ENCODE assay signal across 11 mouse cellular contexts in the genomic region with DNA sequence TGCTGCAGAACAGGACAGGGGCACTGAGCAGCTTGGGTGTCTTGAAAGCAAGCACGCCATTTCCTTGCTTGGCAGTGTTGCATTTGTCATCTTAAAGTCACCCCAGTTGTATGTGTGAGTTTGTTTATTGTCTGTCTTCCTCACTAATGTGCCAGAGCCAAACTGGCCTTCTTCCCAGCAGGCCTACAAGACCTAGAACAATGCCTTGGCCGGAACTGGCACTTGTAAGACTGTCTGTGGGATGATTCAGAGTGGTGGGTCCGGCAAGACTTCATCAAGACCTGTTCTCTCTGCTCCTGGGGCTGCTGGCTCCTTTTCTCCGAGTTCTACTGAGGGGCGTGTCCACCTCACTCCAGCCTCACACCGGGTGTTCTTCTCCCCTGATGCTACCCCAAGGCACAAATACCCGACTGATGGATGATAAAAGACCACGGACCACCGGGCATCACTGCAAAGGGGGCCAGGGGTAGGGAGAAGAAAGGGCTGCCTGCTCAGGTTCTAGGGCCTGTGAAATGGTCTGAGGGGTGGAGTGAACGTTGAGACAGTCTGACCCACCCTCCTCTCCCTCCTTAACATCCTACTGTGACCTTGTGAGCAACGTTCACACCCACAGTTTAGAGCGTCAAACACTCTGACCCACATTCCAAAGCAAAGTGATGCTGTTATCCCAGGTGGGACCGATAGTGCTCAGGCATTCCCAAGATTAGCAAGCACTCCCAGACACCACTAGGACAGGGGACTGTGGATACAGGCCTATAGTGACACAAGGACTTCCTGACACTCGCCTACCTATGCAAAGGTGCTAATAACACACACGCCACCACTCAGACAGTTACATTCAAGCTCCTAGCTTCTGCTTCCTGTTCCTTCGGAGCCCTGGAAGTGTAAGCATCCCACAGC. TPM values are rescaled to one million over a fixed set of nuclear protein-coding genes. Genes with fewer than 3 reads are reported as not detected.
DNase-seq lines count a peak whose midpoint lies in the region; ATAC-seq and TF ChIP-seq lines count a peak whose summit lies in the region.
"Had no signal": no experiment of that assay in that cellular context is flagged by ENCODE, and none has a peak within 500 bp of the region (broad histone marks: within the 10 kb centered on the region; RNA-seq: fewer than 3 reads in every experiment).

No protein-coding gene starts in this region.

- no peak for TF ChIP-seq POLR2A in lung, adult 2 months (IDR thresholded peaks at IDR 0.05; ENCODE audit: borderline replicate concordance, extremely low read depth, low read depth, low read length)

- H3K9ac ChIP-seq in intestine, embryonic 15.5 days: no peak overlapping the region
- H3K9ac ChIP-seq in stomach, embryonic 15.5 days: no peak overlapping the region

- H3K36me3 ChIP-seq in heart, embryonic 10.5 days: peaks cover 5% of the 10 kb centered on the region; the same call in 1 of the 2 replicates
- H3K36me3 ChIP-seq in intestine, embryonic 15.5 days: no peaks in the 10 kb centered on the region
- no peaks in the 10 kb centered on the region for H3K36me3 ChIP-seq in stomach, embryonic 15.5 days

- 0 out of 2 replicates have a peak overlapping the region, but pooled peaks have one; percentile 15 for H3K4me3 ChIP-seq in heart, embryonic 10.5 days
- no peak overlapping the region for H3K4me3 ChIP-seq in lung, adult 2 months (replicated peaks; ENCODE audit: extremely low read depth, low read depth, low read length)
- H3K4me3 ChIP-seq in intestine, embryonic 15.5 days (replicated peaks): no peak overlapping the region
- no peak overlapping the region for H3K4me3 ChIP-seq in stomach, embryonic 15.5 days (replicated peaks)

- peak overlapping the region; percentile 22; the same call in 1 of the 2 replicates for H3K4me2 ChIP-seq in intestine, embryonic 15.5 days (replicated peaks)
- H3K4me2 ChIP-seq in stomach, embryonic 15.5 days: no peak overlapping the region

- no peak for TF ChIP-seq CTCF in lung, adult 2 months (IDR thresholded peaks at IDR 0.05; ENCODE audit: insufficient read depth, low read length)

- 20% methylated on average over 16 of the region's 16 CpGs for WGBS in heart, embryonic 10.5 days
- 26% methylated on average over 16 of the region's 16 CpGs for WGBS in lung, adult 2 months
- WGBS in intestine, embryonic 15.5 days: 25% methylated on average over 16 of the region's 16 CpGs
- 23% methylated on average over 16 of the region's 16 CpGs for WGBS in stomach, embryonic 15.5 days

- H3K4me1 ChIP-seq in heart, embryonic 10.5 days: peaks cover 62% of the 10 kb centered on the region
- peaks cover 7% of the 10 kb centered on the region; the same call in 1 of the 2 replicates for H3K4me1 ChIP-seq in lung, adult 2 months (ENCODE audit: control insufficient read depth, insufficient read depth, low read length)
- H3K4me1 ChIP-seq in intestine, embryonic 15.5 days (replicated peaks): peaks cover 38% of the 10 kb centered on the region
- peaks cover 45% of the 10 kb centered on the region for H3K4me1 ChIP-seq in stomach, embryonic 15.5 days

- ATAC-seq in intestine, embryonic 15.5 days: no peak
- ATAC-seq in stomach, embryonic 15.5 days (ENCODE audit: insufficient read depth, low FRiP score, low read depth): no peak
- no peak for ATAC-seq in erythroid progenitor cell, adult 5-6 weeks (replicated peaks; ENCODE audit: low FRiP score, poor library complexity, severe bottlenecking)
- ATAC-seq: CD4-positive, CD25-positive, alpha-beta regulatory T cell, adult 4 months had no signal

- H3K27me3 ChIP-seq in heart, embryonic 10.5 days (ENCODE audit: insufficient read depth, poor library complexity, severe bottlenecking): peaks cover 34% of the 10 kb centered on the region
- H3K27me3 ChIP-seq in intestine, embryonic 15.5 days (replicated peaks): peaks cover 10% of the 10 kb centered on the region; the same call in 1 of the 2 replicates
- peaks cover 5% of the 10 kb centered on the region; the same call in 1 of the 2 replicates for H3K27me3 ChIP-seq in stomach, embryonic 15.5 days (replicated peaks)

- H3K27ac ChIP-seq in heart, embryonic 10.5 days: peak overlapping the region; percentile 85
- H3K27ac ChIP-seq in intestine, embryonic 15.5 days: peak overlapping the region; percentile 71
- H3K27ac ChIP-seq in stomach, embryonic 15.5 days: peak overlapping the region; percentile 80
- H3K27ac ChIP-seq: macrophage had no signal

- H3K9me3 ChIP-seq in heart, embryonic 10.5 days: no peaks in the 10 kb centered on the region
- H3K9me3 ChIP-seq in intestine, embryonic 15.5 days: no peaks in the 10 kb centered on the region
- H3K9me3 ChIP-seq in stomach, embryonic 15.5 days: no peaks in the 10 kb centered on the region

- no peak for DNase-seq in heart, embryonic 10.5 days (ENCODE audit: low spot score)
- DNase-seq in heart, postnatal 4 days: no peak
- DNase-seq in lung, adult 18-20 months: peak; percentile 39 to 55
- DNase-seq in lung, adult 2 months: no peak
- no peak for DNase-seq in right cerebral cortex, adult 2 months (ENCODE audit: low spot score in 2 of 2)
- DNase-seq: gastrocnemius, postnatal 25 days had no signal

RNA-seq across cellular contexts. Expression of a gene that starts 7.8 kb away (rescaled TPM):
- 4.0 and 5.3 TPM in 2 replicates for polyA plus RNA-seq in heart, embryonic 10.5 days (2016; fragmentation: Nextera tagmentation; extraction: Ambion mirVana)
- 1 to 10 TPM; 2.2 to 2.9 TPM for total RNA-seq in heart, postnatal 4 days (2021)
- polyA plus RNA-seq in lung, adult 2 months (2012; rRNA removed): 10.2 and 10.4 TPM in 2 replicates
- 2.7 and 3.9 TPM in 2 replicates for polyA plus RNA-seq in intestine, embryonic 15.5 days (2015; fragmentation: Nextera tagmentation; extraction: Ambion mirVana)
- 2.3 and 3.6 TPM in 2 replicates for polyA plus RNA-seq in stomach, embryonic 15.5 days (2015; fragmentation: Nextera tagmentation; extraction: Ambion mirVana)
- total RNA-seq in erythroid progenitor cell, adult 5-6 weeks (2015; ENCODE audit: low replicate concordance): 0.42 TPM in 1 of 2 replicates, not detected in the other
- total RNA-seq in erythroid progenitor cell, adult 5-6 weeks (2017; ENCODE audit: low replicate concordance): not detected in 2 replicates

RNA-seq across cellular contexts. Expression of a gene that starts 9.8 kb away (rescaled TPM):
- polyA plus RNA-seq in heart, embryonic 10.5 days (2016; fragmentation: Nextera tagmentation; extraction: Ambion mirVana): 19.0 and 43.4 TPM in 2 replicates
- total RNA-seq in heart, postnatal 4 days (2021): 10 to 100 TPM; 25.8 to 27.1 TPM
- polyA plus RNA-seq in lung, adult 2 months (2012; rRNA removed): 20.9 and 22.6 TPM in 2 replicates
- polyA plus RNA-seq in intestine, embryonic 15.5 days (2015; fragmentation: Nextera tagmentation; extraction: Ambion mirVana): 47.7 and 48.0 TPM in 2 replicates
- 58.4 and 68.3 TPM in 2 replicates for polyA plus RNA-seq in stomach, embryonic 15.5 days (2015; fragmentation: Nextera tagmentation; extraction: Ambion mirVana)
- total RNA-seq in erythroid progenitor cell, adult 5-6 weeks (2015; ENCODE audit: low replicate concordance): not detected in 2 replicates
- total RNA-seq in erythroid progenitor cell, adult 5-6 weeks (2017; ENCODE audit: low replicate concordance): not detected in 2 replicates
- polyA plus RNA-seq: CD4-positive, CD25-positive, alpha-beta regulatory T cell, adult 4 months; macrophage had no signal

RNA-seq across cellular contexts. Expression of a gene that starts 17.0 kb away (rescaled TPM):
- polyA plus RNA-seq in heart, embryonic 10.5 days (2016; fragmentation: Nextera tagmentation; extraction: Ambion mirVana): 47.1 and 58.1 TPM in 2 replicates
- total RNA-seq in heart, postnatal 4 days (2021): 10 to 100 TPM; 16.7 to 18.2 TPM
- polyA plus RNA-seq in lung, adult 2 months (2012; rRNA removed): 36.3 and 40.4 TPM in 2 replicates
- polyA plus RNA-seq in intestine, embryonic 15.5 days (2015; fragmentation: Nextera tagmentation; extraction: Ambion mirVana): 37.5 and 44.7 TPM in 2 replicates
- 39.5 and 39.9 TPM in 2 replicates for polyA plus RNA-seq in stomach, embryonic 15.5 days (2015; fragmentation: Nextera tagmentation; extraction: Ambion mirVana)
- total RNA-seq in erythroid progenitor cell, adult 5-6 weeks (2015; ENCODE audit: low replicate concordance): 4.6 and 13.0 TPM in 2 replicates
- total RNA-seq in erythroid progenitor cell, adult 5-6 weeks (2017; ENCODE audit: low replicate concordance): 4.5 and 10.9 TPM in 2 replicates

RNA-seq across cellular contexts. Expression of a gene that starts 19.4 kb away (rescaled TPM):
- polyA plus RNA-seq in heart, embryonic 10.5 days (2016; fragmentation: Nextera tagmentation; extraction: Ambion mirVana): 1.6 and 2.5 TPM in 2 replicates
- 1 to 10 TPM; 1.6 to 2.0 TPM for total RNA-seq in heart, postnatal 4 days (2021)
- 0.58 and 0.78 TPM in 2 replicates for polyA plus RNA-seq in lung, adult 2 months (2012; rRNA removed)
- 2.4 and 2.8 TPM in 2 replicates for polyA plus RNA-seq in intestine, embryonic 15.5 days (2015; fragmentation: Nextera tagmentation; extraction: Ambion mirVana)
- 2.2 and 2.3 TPM in 2 replicates for polyA plus RNA-seq in stomach, embryonic 15.5 days (2015; fragmentation: Nextera tagmentation; extraction: Ambion mirVana)
- 1.3 and 4.0 TPM in 2 replicates for total RNA-seq in erythroid progenitor cell, adult 5-6 weeks (2015; ENCODE audit: low replicate concordance)
- total RNA-seq in erythroid progenitor cell, adult 5-6 weeks (2017; ENCODE audit: low replicate concordance): 2.1 TPM in 1 of 2 replicates, not detected in the other

RNA-seq across cellular contexts. Expression of a gene that starts 19.5 kb away (rescaled TPM):
- polyA plus RNA-seq in heart, embryonic 10.5 days (2016; fragmentation: Nextera tagmentation; extraction: Ambion mirVana): 42.8 and 47.8 TPM in 2 replicates
- 10 to 100 TPM; 33.0 to 36.8 TPM for total RNA-seq in heart, postnatal 4 days (2021)
- polyA plus RNA-seq in lung, adult 2 months (2012; rRNA removed): 38.0 and 38.7 TPM in 2 replicates
- 36.1 and 36.2 TPM in 2 replicates for polyA plus RNA-seq in intestine, embryonic 15.5 days (2015; fragmentation: Nextera tagmentation; extraction: Ambion mirVana)
- polyA plus RNA-seq in stomach, embryonic 15.5 days (2015; fragmentation: Nextera tagmentation; extraction: Ambion mirVana): 38.7 and 42.1 TPM in 2 replicates
- not detected in 2 replicates for total RNA-seq in erythroid progenitor cell, adult 5-6 weeks (2015; ENCODE audit: low replicate concordance)
- 0.68 TPM in 1 of 2 replicates, not detected in the other for total RNA-seq in erythroid progenitor cell, adult 5-6 weeks (2017; ENCODE audit: low replicate concordance)

Comparison
In these comparisons a context has a peak if more than half of its experiments do, and no peak if none do; other contexts are left out.
1. DNase-seq: peak in lung, adult 18-20 months (2 of 2); none in heart, embryonic 10.5 days (single experiment), heart, postnatal 4 days (single experiment), lung, adult 2 months (single experiment) and right cerebral cortex, adult 2 months (0 of 2).
2. Peak in every context shown above with its lines, with median percentiles within 50 percentile points of each other: H3K27ac ChIP-seq.